Mouse (Mus musculus) embryonic facial prominence, embryonic 10.5 days (tissue): ENCODE measurements around the gene Nipal4. TPM values are rescaled to one million over a fixed set of nuclear protein-coding genes. Genes with fewer than 3 reads are reported as not detected.

Experiments
- DNase-seq: peaks from one replicate; pipeline ENCODE4 v3.0.0-alpha.2; 2017; ENCODE audit warnings: low spot score
- H3K27ac ChIP-seq: fragments of 300-500 bp; sonication (generic); replicated peaks from 2 replicates; pipeline ENCODE4 v1.5.1; 2016; ENCODE audit warnings: mild to moderate bottlenecking
- H3K27me3 ChIP-seq: fragments of 300-500 bp; sonication (generic); replicated peaks from 2 replicates; pipeline ENCODE4 v1.6.1; 2016; ENCODE audit warnings: low read depth, mild to moderate bottlenecking; ENCODE audit not compliant: poor library complexity, severe bottlenecking
- H3K36me3 ChIP-seq: fragments of 300-500 bp; sonication (generic); replicated peaks from 2 replicates; pipeline ENCODE4 v1.6.1; 2016; ENCODE audit warnings: mild to moderate bottlenecking, moderate library complexity
- H3K4me1 ChIP-seq: fragments of 300-500 bp; sonication (generic); 2 replicates; pipeline ENCODE4 v1.6.1; 2016
- H3K4me3 ChIP-seq: fragments of 300-500 bp; sonication (generic); 2 replicates; pipeline ENCODE4 v1.5.1; 2016; ENCODE audit warnings: mild to moderate bottlenecking, moderate library complexity
- H3K9me3 ChIP-seq: fragments of 300-500 bp; sonication (generic); 2 replicates; pipeline ENCODE4 v1.6.1; 2016; ENCODE audit warnings: mild to moderate bottlenecking
- WGBS: fragments of 180-500 bp; shearing (Covaris S2); methylation state at CpG from one replicate; pipeline ENCODE4 v1.1.7; 2016; 5-methylcytosine and 5-hydroxymethylcytosine counted together
- polyA plus RNA-seq: library from polyadenylated mRNA; unstranded; fragments of >200 nt; fragmentation: Nextera tagmentation; extraction: Ambion mirVana; gene quantifications from 2 replicates; pipeline ENCODE4 v1.2.1, GENCODE M21; 2016

Gene Nipal4
- polyA plus RNA-seq, 1 experiment from 2014 or later: 0.71 TPM

DNA sequence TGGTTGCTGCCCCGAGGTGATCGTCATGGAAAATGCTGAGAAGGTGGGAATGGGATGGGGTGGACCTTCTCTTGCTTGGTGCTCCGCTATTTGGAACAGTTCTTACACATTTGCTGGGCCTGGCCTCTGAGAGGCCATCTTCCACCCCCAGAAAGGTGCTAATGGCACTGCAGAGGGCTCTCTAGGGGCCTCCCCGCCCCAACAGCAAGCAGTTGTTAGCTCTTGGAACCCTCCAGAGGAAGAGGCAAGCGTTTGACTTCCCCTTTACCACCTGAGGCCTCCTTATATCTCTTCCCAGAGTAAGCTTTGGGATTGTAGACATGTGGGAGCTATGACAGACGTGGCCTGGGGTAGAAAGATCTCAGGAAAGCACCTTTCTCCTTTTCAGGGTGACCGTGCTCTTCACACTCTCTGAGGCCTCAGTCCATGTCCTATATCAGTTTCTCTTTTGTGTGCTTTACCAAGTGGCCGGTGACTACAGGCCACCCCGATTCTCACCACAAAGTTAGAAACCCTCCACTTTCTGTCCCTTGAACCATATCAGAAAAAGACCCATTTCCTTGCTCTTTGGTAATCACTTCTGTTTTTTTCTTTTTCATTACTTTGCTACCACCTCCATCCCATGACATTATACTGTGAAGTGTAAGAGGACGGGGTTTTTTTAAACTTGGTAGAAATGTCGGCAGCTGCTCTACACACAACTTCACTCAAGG, 21.0 kb downstream of the Nipal4 start:
- Histone ChIP-seq H3K27me3 (no peaks in the 10 kb centered on the region), H3K4me3 (no peak overlapping the region), H3K9me3 (no peaks in the 10 kb centered on the region), H3K36me3 (peaks cover 46% of the 10 kb centered on the region), H3K27ac (no peak overlapping the region), H3K4me1 (no peaks in the 10 kb centered on the region)
- WGBS: 88% methylated on average over 11 of the region's 11 CpGs
- no peak for DNase-seq

DNA sequence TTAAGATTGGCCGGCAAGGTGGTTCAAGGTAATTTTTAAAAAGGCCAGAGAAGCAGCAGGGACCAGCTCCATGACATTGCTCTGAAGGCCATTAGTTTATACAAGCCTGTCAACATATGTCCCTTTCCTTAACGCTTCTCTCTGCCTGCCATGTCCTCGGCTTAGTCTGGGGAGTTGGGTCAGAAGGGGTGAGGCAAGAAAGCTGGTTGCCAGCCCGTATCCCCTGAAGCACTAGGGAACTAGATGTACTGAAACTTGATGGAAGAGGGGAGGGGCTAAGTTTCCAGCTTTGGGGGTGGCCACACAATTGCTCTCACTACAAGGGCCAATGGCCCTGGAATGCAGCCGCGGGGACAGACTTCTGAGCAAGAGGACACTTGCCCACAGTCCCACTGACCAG, 23.0 kb downstream of the Nipal4 start:
- Histone ChIP-seq H3K4me1 (no peaks in the 10 kb centered on the region), H3K4me3 (no peak overlapping the region), H3K27me3 (no peaks in the 10 kb centered on the region), H3K27ac (no peak overlapping the region), H3K9me3 (no peaks in the 10 kb centered on the region), H3K36me3 (peaks cover 64% of the 10 kb centered on the region)
- no peak for DNase-seq
- 87% methylated on average over 6 of the region's 6 CpGs for WGBS

DNA sequence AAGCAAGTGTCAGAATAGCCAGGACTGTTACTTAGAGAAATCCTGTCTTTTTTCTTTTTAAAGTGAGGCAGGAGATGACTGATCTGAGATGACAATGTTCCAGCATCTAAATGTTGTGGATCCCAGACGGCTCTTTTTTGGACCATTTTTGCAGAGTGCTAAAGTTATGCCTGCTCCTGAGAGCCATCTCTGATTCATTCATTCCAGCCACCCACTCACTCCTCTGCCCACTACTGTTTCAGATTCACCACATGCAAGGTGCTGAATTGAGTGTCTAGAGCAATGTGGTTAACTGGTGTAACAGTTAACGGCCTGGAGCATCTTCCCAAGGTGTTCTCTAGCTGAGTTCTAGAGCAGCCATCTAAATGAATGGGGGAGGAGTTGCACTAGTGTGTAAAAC, 31.4 kb downstream of the Nipal4 start:
- no peaks in the 10 kb centered on the region for H3K9me3 ChIP-seq
- WGBS: 87% methylated on average over 2 of the region's 2 CpGs
- no peaks in the 10 kb centered on the region for H3K27me3 ChIP-seq
- no peak for DNase-seq
- H3K36me3 ChIP-seq: peaks cover 58% of the 10 kb centered on the region
- no peak overlapping the region for H3K27ac ChIP-seq
- no peak overlapping the region for H3K4me3 ChIP-seq
- no peaks in the 10 kb centered on the region for H3K4me1 ChIP-seq

DNA sequence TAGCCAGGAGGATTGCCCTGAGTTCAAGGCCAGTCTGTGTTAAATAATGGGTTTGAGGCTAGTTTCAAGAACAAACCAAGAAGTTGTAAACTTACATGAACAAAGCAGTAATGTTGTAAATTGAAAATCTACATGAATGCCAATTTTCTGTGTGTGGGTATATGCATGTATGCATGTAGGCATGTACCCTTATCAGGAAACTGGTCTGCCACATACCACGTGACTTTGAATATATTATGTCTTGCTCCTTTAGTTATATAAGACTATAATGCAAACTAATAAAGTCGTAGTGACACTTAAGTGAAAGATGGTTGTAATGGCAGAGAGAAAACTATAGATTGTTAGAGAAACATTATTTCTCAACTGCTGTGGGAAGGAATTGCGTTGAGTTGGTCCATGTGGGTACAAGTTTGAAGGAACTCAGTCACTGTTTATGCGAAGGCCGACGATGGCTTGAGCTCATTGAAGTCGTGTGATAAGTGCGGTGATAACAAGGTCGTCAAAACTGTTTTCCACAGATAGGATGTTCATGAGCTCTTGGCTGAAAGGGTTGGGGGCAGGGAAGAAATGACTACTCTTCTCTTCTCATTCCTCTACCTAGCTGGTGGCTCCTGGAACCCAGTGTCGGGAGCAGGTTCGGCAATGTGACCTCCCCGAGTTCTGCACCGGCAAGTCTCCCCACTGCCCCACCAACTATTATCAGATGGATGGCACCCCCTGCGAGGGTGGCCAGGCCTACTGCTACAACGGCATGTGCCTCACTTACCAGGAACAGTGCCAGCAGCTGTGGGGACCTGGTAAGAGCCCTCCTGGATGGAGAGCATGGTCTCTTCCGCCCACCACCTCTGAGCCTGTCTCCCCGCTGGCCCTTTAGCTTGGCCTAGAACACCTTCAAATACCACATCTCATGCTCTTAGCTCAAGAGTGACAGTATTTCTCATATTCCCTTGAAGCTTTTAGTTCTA, 35.0 kb downstream of the Nipal4 start:
- DNase-seq: no peak
- H3K27me3 ChIP-seq: no peaks in the 10 kb centered on the region
- no peak overlapping the region for H3K4me3 ChIP-seq
- WGBS: 93% methylated on average over 17 of the region's 17 CpGs
- no peaks in the 10 kb centered on the region for H3K9me3 ChIP-seq
- H3K4me1 ChIP-seq: 0 out of 2 replicates have a peak, but pooled peaks cover 3% of the 10 kb centered on the region
- H3K36me3 ChIP-seq: peaks cover 37% of the 10 kb centered on the region
- no peak overlapping the region for H3K27ac ChIP-seq

DNA sequence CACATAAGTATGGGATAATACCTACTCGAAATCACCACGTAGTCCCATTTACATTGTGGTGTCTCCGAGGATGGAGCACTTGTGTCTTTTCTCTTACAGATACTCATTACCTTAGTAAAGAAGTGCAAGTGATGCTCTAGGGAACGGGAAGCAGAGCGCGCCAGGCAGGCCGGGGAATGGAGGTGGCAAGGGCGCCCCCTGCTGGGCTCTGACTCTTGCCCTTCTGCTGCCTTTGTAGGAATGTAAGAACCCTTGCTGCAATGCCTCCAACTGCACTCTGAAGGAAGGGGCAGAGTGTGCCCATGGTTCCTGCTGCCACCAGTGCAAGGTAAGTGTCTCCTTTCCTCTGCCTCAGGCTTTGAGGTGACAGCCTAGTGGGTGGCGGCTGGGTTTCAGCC, 37.8 kb downstream of the Nipal4 start:
- WGBS: 71% methylated on average over 9 of the region's 9 CpGs
- no peak overlapping the region for H3K4me3 ChIP-seq
- no peak overlapping the region for H3K27ac ChIP-seq
- H3K9me3 ChIP-seq: no peaks in the 10 kb centered on the region
- DNase-seq: peak; percentile 57
- H3K27me3 ChIP-seq: no peaks in the 10 kb centered on the region
- 0 out of 2 replicates have a peak, but pooled peaks cover 3% of the 10 kb centered on the region for H3K4me1 ChIP-seq
- H3K36me3 ChIP-seq: peaks cover 29% of the 10 kb centered on the region

DNA sequence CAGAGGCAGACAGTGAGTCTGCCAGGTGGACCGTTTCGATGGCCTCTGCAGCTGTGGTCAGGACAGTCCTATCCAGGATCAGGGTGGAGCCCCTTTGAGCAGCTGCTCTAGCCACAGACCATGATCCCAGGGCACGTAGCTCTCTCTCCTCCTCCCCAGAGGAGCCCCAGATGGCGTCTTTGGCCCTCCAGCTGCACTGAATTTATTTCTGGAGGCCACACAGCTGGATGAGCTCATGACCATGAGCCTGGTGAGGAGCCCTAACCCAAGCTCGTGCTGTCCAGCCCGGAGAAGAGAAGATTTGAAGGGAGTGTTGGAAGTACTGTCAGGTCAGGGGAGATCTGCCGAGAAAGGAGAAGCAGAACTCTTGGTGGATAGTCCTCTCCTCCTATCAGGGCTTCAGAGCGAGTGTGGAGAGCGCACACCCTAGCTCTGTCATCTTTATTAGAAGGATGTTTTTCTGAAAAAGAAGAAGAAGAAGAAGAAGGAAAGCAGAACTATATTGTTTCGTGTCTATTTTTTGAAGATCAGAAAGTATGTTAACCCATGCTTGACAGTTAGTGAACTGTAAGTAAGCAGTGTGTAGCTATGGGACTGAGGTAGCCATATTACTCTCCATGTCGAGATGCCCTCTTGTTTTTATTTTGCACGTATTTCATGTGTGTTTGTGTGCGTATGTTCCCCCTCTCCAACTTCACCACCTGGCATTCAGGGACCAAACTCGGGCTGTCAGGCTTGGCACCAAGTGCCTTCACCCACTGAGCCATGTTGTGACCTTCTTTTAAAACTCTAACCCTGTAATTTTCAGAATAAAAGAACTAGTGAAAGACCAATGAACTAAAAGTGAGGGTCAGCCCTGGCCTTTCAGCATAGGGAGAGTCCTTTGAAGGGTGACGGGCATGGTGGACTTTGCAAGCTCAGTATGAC, 38.4 kb downstream of the Nipal4 start:
- no peaks in the 10 kb centered on the region for H3K27me3 ChIP-seq
- no peak overlapping the region for H3K4me3 ChIP-seq
- WGBS: 83% methylated on average over 15 of the region's 15 CpGs
- no peak overlapping the region for H3K27ac ChIP-seq
- H3K4me1 ChIP-seq: 0 out of 2 replicates have a peak, but pooled peaks cover 3% of the 10 kb centered on the region
- no peak for DNase-seq
- peaks cover 33% of the 10 kb centered on the region for H3K36me3 ChIP-seq
- H3K9me3 ChIP-seq: no peaks in the 10 kb centered on the region

DNA sequence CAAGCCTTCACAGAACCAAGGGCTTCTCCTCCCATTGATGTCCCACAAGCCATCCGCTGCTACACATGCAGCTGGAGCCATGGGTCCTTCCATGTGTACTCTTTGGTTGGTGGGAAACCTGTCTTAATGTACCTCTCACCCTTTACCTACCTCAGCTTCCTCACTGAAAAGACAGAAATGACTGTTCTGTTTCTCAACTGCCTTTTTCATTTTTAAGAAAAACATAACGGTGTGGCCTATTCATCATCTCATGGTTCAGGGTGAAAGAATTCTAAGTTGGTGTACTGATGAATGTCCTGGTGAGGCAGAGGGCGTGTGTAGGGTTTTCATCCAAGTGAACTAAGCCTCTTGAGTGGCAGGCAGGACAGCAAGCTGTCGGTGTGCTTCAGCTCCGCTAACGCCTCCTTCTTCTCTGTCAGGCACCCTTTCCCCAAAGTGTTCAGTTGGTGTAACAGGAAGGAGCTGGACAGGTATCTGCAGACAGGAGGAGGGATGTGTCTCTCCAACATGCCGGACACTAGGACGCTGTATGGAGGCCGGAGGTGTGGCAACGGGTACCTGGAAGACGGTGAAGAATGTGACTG, 39.4 kb downstream of the Nipal4 start:
- WGBS: 93% methylated on average over 11 of the region's 11 CpGs
- no peak overlapping the region for H3K27ac ChIP-seq
- no peak for DNase-seq
- no peaks in the 10 kb centered on the region for H3K9me3 ChIP-seq
- H3K36me3 ChIP-seq: peaks cover 34% of the 10 kb centered on the region
- no peaks in the 10 kb centered on the region for H3K27me3 ChIP-seq
- 0 out of 2 replicates have a peak, but pooled peaks cover 3% of the 10 kb centered on the region for H3K4me1 ChIP-seq
- no peak overlapping the region for H3K4me3 ChIP-seq

DNA sequence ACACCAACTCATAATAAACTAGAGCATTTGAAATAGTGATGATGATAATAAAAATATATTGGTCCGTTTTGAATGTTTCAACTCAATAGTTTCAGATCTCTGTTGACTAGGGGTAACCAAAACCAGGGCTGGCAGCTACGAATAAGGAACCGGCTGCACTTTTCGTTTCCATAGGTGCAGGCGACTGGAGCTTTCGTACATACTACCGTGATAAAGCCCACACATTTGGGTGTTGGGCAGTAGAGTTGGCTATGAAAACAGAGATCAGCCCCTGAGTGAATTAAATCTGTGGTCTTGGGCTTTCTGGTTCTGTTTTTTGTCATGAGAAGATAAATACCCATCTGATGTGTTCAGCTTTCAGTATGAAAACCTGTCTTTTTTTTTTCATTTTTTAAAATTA, 40.0 kb downstream of the Nipal4 start:
- 0 out of 2 replicates have a peak, but pooled peaks cover 3% of the 10 kb centered on the region for H3K4me1 ChIP-seq
- no peaks in the 10 kb centered on the region for H3K9me3 ChIP-seq
- H3K36me3 ChIP-seq: peaks cover 28% of the 10 kb centered on the region
- DNase-seq: no peak
- H3K4me3 ChIP-seq: no peak overlapping the region
- H3K27ac ChIP-seq: no peak overlapping the region
- 94% methylated on average over 7 of the region's 7 CpGs for WGBS
- H3K27me3 ChIP-seq: no peaks in the 10 kb centered on the region

DNA sequence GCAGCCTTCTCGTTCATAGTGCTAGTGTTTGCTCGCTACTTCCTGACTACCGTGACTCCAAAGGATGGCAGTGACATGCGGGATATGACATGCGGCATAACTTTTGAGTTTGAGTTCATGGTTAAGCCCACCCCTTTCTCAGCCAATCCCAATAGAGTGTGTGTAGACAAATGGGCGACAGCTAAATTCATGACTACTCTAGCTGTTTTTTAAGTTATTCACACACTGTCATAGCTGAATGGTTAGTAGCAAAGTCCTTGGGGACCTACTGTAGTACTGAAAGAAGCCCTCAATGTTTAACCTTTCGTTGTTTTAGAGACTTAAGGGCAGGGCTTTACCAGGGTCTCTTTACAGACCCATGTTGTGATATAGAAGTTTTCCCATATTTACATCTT, 40.5 kb downstream of the Nipal4 start:
- 92% methylated on average over 7 of the region's 7 CpGs for WGBS
- Histone ChIP-seq H3K9me3 (no peaks in the 10 kb centered on the region), H3K27me3 (no peaks in the 10 kb centered on the region), H3K27ac (no peak overlapping the region), H3K4me3 (no peak overlapping the region), H3K4me1 (0 out of 2 replicates have a peak, but pooled peaks cover 3% of the 10 kb centered on the region), H3K36me3 (peaks cover 27% of the 10 kb centered on the region)
- DNase-seq: no peak

DNA sequence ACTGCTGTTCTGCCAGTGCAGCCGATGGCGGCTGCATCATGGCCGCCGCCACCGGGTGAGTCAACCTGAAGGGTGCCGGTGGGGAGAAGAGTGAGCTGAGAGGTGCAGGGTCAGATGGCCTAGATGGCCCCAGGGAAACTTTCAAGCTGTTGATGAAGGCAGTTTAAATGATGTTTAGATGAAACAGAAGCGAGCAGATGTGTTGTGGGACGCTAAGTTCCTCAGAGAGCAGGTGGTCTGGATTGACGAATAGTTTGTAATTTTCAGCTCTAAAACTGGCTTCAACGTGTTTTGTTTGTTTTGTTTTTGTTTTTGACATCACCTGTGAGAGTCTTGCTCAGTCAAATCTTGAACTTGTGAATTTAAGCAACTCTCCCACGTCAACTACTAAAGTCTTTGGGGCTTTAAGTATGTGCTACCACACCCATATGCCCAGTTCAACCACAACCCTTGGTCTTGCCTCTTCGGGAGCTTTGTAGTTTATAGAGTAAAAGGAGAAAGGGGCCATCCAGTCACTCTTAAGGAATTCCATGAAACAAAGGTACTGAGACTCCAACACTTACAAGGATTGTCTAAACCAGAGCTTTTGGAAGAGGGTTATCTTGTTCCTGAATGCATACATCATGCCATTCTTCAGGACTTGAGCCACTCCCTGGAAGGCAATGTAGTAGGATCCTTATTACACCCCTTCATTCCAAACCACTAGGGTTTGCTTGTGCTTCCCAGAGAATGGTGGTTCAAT, 41.0 kb downstream of the Nipal4 start:
- Histone ChIP-seq H3K9me3 (no peaks in the 10 kb centered on the region), H3K36me3 (peaks cover 27% of the 10 kb centered on the region), H3K4me1 (0 out of 2 replicates have a peak, but pooled peaks cover 3% of the 10 kb centered on the region), H3K4me3 (no peak overlapping the region), H3K27ac (no peak overlapping the region), H3K27me3 (no peaks in the 10 kb centered on the region)
- WGBS: 94% methylated on average over 12 of the region's 12 CpGs
- DNase-seq: no peak

DNA sequence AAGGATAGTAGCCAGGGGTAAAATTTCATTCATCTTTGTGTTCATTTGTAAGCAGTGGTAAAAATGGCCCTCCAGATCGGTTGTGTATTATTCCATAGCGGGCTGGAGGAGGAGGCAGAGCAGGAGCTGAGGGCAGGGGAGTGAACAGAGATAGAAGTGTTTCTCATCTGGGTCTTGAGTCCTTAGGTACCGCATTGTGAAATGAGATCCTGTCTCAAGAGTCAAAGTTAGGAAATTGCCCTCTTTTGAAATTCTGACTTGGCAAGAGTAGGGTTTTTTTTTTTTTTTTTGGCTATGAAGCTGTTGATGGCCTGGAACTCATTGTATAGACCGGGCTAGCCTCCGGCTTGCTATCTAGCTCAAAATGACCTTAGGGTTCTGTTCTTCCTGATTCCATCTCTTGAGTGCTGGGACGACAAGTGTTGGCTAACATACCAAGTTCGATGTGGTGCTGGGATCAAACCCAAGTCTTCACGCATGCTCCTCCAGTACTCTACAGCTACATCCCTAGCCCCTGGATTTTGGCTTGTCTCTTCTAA, 42.9 kb downstream of the Nipal4 start:
- no peak for DNase-seq
- Histone ChIP-seq H3K27ac (no peak overlapping the region), H3K9me3 (no peaks in the 10 kb centered on the region), H3K36me3 (peaks cover 23% of the 10 kb centered on the region), H3K27me3 (no peaks in the 10 kb centered on the region), H3K4me1 (peaks cover 21% of the 10 kb centered on the region), H3K4me3 (no peak overlapping the region)
- WGBS: 92% methylated on average over 8 of the region's 8 CpGs
